Mouse (Mus musculus): Measurements from ENCODE around the gene Slc2a10.
A peak's percentile ranks its signal among the peaks of the same experiment; 100 is the strongest.

The Slc2a10 gene

GRCm38 (mm10) chr2:165503259-165504203, at the start of gene Slc2a10:
TSS of gene Slc2a10 (plus strand) at chr2:165503787.
- no peaks in the 10 kb centered on the region for H3K27me3 ChIP-seq (ENCODE audit: control insufficient read depth, insufficient read depth, low read length, poor library complexity, severe bottlenecking)
- H3K36me3 ChIP-seq (ENCODE audit: control insufficient read depth, insufficient read depth, low read length, poor library complexity, severe bottlenecking): no peaks in the 10 kb centered on the region
- DNase-seq (ENCODE audit: low read depth, low spot score): no peak

DNA sequence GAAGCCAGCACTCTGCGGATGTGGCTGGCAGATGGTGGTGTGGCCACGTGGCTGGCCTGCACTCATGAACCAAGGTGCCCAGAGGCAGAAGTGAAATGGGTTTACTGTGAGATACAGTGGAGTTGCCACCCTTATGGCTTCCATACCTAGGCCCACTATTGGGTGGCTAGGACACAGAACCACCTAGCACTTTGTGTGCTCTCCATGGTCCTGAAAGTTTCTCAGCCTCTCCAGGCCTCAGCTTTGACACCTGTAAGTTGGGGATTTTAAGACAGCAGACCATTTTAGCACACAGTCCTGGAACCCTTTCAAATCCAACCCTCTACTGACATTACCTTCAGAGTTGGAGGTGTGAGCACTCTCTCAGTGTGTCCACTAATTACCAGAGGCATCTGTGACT, 46.9 kb upstream of the Slc2a10 start:
- H3K36me3 ChIP-seq (ENCODE audit: control insufficient read depth, insufficient read depth, low read length, poor library complexity, severe bottlenecking): no peaks in the 10 kb centered on the region
- no peaks in the 10 kb centered on the region for H3K27me3 ChIP-seq (ENCODE audit: control insufficient read depth, insufficient read depth, low read length, poor library complexity, severe bottlenecking)
- peak; percentile 18 for DNase-seq (ENCODE audit: low read depth, low spot score)

GRCm38 (mm10) chr2:165458189-165458588, 45.4 kb upstream of the Slc2a10 start:
- DNase-seq (ENCODE audit: low read depth, low spot score): no peak
- no peaks in the 10 kb centered on the region for H3K27me3 ChIP-seq (ENCODE audit: control insufficient read depth, insufficient read depth, low read length, poor library complexity, severe bottlenecking)
- H3K36me3 ChIP-seq (ENCODE audit: control insufficient read depth, insufficient read depth, low read length, poor library complexity, severe bottlenecking): no peaks in the 10 kb centered on the region

DNA sequence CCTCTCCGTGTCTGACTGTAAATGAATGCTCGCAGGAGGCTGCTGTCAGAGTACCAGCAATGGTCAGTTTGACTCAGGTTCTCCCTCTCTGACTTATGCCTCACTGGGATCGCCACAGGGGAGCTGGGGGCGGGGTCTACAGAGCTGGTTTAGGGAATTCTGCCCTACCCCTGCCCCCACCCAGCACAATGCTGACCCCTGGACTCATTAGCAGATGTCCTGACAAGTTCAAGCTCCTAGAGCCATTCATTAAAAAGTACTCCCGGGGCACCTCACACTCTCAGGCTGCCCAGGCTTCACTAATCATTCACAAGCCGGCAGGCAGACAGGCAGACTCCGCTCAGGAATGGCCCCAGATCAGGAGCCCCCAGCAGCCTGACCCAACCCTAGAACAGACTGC, 43.9 kb upstream of the Slc2a10 start:
- Histone ChIP-seq H3K27me3 (ENCODE audit: control insufficient read depth, insufficient read depth, low read length, poor library complexity, severe bottlenecking) (no peaks in the 10 kb centered on the region), H3K36me3 (ENCODE audit: control insufficient read depth, insufficient read depth, low read length, poor library complexity, severe bottlenecking) (no peaks in the 10 kb centered on the region)
- no peak for DNase-seq (ENCODE audit: low read depth, low spot score)

- no peak for DNase-seq (ENCODE audit: low read depth, low spot score)
- H3K36me3 ChIP-seq (ENCODE audit: control insufficient read depth, insufficient read depth, low read length, poor library complexity, severe bottlenecking): no peaks in the 10 kb centered on the region
- no peaks in the 10 kb centered on the region for H3K27me3 ChIP-seq (ENCODE audit: control insufficient read depth, insufficient read depth, low read length, poor library complexity, severe bottlenecking)
Measured at GRCm38 (mm10) chr2:165467824-165468452, 35.6 kb upstream of the Slc2a10 start.

DNA sequence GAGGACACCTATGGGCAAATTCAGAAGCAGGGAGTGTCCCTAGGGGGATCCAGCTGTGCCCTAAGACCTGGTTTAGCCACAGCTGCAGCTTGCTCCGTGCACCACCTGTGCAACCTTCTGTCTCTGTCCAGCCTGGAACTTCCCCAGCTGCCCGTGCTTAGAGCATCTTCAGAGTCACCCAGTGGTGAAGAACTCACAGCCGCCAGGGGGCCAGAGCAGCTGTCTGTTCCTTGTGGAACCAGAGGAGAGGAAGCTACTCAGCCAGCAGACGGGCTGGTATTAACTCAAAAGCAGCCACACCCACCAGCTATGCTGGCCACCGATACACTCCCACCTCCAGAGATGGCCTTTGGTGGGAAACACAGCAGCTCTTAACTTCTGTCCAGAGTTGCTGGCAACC, 33.4 kb upstream of the Slc2a10 start:
- no peaks in the 10 kb centered on the region for H3K27me3 ChIP-seq (ENCODE audit: control insufficient read depth, insufficient read depth, low read length, poor library complexity, severe bottlenecking)
- DNase-seq (ENCODE audit: low read depth, low spot score): peak; percentile 15
- no peaks in the 10 kb centered on the region for H3K36me3 ChIP-seq (ENCODE audit: control insufficient read depth, insufficient read depth, low read length, poor library complexity, severe bottlenecking)

GRCm38 (mm10) chr2:165471943-165472342, 31.6 kb upstream of the Slc2a10 start:
- no peaks in the 10 kb centered on the region for H3K36me3 ChIP-seq (ENCODE audit: control insufficient read depth, insufficient read depth, low read length, poor library complexity, severe bottlenecking)
- DNase-seq (ENCODE audit: low read depth, low spot score): no peak

GRCm38 (mm10) chr2:165473003-165473402, 30.6 kb upstream of the Slc2a10 start, which contains the start of gene Slc13a3:
TSS of gene Slc13a3 (minus strand) at chr2:165473230.
- no peak for DNase-seq (ENCODE audit: low read depth, low spot score)
- Histone ChIP-seq H3K36me3 (ENCODE audit: control insufficient read depth, insufficient read depth, low read length, poor library complexity, severe bottlenecking) (no peaks in the 10 kb centered on the region), H3K27me3 (ENCODE audit: control insufficient read depth, insufficient read depth, low read length, poor library complexity, severe bottlenecking) (no peaks in the 10 kb centered on the region)

More at GRCm38 (mm10) chr2:165471943-165472342, 31.6 kb upstream of the Slc2a10 start:
- no peaks in the 10 kb centered on the region for H3K27me3 ChIP-seq (ENCODE audit: control insufficient read depth, insufficient read depth, low read length, poor library complexity, severe bottlenecking)

DNA sequence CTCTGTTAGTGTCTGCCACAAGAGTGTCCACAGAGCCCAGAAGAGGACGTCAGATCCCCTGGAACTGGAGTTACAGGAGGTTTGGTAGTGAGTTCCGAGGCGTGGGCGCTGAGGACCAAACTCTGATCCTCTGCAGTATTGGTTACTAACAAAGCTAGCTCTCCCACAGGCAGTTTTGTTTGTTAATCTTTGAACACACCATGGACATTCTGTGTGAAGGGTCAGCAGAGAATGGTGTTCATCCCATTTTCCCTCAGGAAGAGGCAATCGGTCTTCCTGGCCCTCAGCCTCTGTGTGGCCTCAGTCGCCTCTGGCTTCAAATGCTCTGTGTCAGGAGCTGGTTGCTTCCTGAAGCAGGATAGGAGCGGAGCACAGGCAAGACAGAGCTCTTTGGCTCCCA, 28.2 kb upstream of the Slc2a10 start:
- Histone ChIP-seq H3K36me3 (ENCODE audit: control insufficient read depth, insufficient read depth, low read length, poor library complexity, severe bottlenecking) (no peaks in the 10 kb centered on the region), H3K27me3 (ENCODE audit: control insufficient read depth, insufficient read depth, low read length, poor library complexity, severe bottlenecking) (no peaks in the 10 kb centered on the region)
- DNase-seq (ENCODE audit: low read depth, low spot score): no peak

DNA sequence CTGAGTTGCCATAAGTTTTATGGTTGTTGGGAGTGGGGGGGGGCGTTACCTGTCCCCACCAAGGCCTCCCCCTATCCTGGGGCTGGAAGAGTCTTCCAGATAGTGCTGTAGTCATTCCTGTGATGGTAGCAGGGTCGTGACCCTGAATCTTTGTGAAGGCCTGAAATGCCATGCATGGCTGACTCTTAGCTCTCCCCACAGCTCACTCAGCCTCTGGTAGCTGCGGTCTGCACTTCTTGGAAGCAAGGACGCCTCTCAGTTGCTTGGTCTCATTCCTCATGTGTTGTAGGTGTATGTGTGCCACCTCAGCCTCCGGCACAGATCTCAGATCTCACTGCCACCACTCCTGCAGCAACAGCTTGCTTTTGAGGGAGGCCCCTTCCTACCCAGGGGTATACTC, 27.7 kb upstream of the Slc2a10 start:
- no peaks in the 10 kb centered on the region for H3K27me3 ChIP-seq (ENCODE audit: control insufficient read depth, insufficient read depth, low read length, poor library complexity, severe bottlenecking)
- H3K36me3 ChIP-seq (ENCODE audit: control insufficient read depth, insufficient read depth, low read length, poor library complexity, severe bottlenecking): no peaks in the 10 kb centered on the region
- no peak for DNase-seq (ENCODE audit: low read depth, low spot score)

GRCm38 (mm10) chr2:165482003-165482402, 21.6 kb upstream of the Slc2a10 start:
- Histone ChIP-seq H3K36me3 (ENCODE audit: control insufficient read depth, insufficient read depth, low read length, poor library complexity, severe bottlenecking) (no peaks in the 10 kb centered on the region), H3K27me3 (ENCODE audit: control insufficient read depth, insufficient read depth, low read length, poor library complexity, severe bottlenecking) (no peaks in the 10 kb centered on the region)
- DNase-seq (ENCODE audit: low read depth, low spot score): no peak

- no peaks in the 10 kb centered on the region for H3K36me3 ChIP-seq (ENCODE audit: control insufficient read depth, insufficient read depth, low read length, poor library complexity, severe bottlenecking)
- DNase-seq (ENCODE audit: low read depth, low spot score): no peak
- H3K27me3 ChIP-seq (ENCODE audit: control insufficient read depth, insufficient read depth, low read length, poor library complexity, severe bottlenecking): no peaks in the 10 kb centered on the region
Measured at GRCm38 (mm10) chr2:165484152-165484551, 19.4 kb upstream of the Slc2a10 start.

DNA sequence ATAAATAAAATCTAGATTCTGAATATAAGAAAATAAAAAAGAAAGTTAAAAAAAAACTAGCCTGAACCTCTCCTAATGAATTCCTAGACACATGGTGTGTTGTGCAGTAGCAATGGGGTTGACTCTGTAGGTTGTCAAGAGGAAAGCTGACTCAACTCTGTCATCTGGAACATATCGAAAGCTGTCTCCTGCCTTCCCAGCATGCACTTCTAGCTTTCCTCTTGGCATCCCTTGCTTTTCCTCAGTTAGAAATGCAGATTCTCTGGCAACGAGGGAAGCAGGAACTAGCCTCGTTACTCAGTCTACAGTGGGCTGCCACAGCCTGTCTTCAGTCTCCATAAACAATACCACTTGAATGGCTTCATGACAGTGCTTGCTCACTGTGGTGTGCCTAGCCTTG, 17.8 kb upstream of the Slc2a10 start:
- DNase-seq (ENCODE audit: low read depth, low spot score): no peak
- peaks cover 6% of the 10 kb centered on the region; the same call in 1 of the 2 replicates for H3K36me3 ChIP-seq (ENCODE audit: control insufficient read depth, insufficient read depth, low read length, poor library complexity, severe bottlenecking)
- H3K27me3 ChIP-seq (ENCODE audit: control insufficient read depth, insufficient read depth, low read length, poor library complexity, severe bottlenecking): no peaks in the 10 kb centered on the region

DNA sequence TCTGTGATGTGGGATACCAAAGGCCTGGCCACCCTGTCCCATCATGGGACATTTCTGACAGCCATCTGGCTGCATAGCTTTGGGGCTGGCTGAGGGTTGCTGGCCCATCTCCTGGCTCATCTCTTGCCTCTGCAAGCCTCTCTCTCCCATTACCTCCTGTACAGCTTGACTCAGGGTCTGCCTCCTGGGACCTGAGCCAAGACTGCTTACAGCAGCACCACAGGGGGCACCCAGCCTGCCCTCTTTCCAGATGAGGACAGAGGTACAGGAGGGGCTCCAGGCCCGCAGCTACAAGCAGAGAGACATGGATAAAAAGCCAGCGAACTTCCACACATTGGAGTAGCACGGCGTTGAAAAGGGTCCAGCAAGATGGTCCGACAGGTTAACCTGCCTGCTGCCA, 17.2 kb upstream of the Slc2a10 start:
- no peaks in the 10 kb centered on the region for H3K27me3 ChIP-seq (ENCODE audit: control insufficient read depth, insufficient read depth, low read length, poor library complexity, severe bottlenecking)
- no peak for DNase-seq (ENCODE audit: low read depth, low spot score)
- peaks cover 6% of the 10 kb centered on the region; the same call in 1 of the 2 replicates for H3K36me3 ChIP-seq (ENCODE audit: control insufficient read depth, insufficient read depth, low read length, poor library complexity, severe bottlenecking)

DNA sequence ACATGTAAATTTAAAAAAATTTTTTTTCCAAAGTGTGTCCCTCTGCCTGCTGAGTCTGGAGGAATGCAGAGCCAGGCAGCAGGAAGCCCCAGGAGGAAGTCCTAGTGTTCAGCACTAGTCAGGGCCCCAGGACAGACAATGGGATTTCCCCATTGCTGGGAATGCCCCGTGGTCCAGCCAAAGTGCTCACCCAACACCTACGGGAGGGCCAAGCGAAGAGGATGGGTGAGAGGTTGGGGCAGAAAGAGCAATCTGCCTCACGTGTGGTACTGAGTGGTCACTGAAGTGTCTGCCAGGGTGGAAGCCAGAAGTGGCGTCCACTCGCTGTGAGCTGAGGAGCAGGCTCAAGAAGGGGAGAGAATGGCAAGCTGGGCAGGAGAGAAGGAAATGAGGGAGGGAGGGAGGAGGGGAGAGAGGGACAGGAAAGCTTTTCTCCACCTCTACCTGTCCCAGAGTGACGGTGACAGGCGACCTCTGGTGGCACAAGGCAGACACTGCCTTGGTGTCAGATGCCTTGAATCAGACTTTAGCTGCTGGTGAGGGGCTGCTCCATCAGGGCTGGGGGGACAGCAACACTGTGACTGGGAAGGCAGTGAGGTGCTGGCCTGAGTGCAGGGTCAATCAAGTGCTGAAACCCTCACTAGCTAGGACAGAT, 16.6 kb upstream of the Slc2a10 start:
- H3K27me3 ChIP-seq (ENCODE audit: control insufficient read depth, insufficient read depth, low read length, poor library complexity, severe bottlenecking): no peaks in the 10 kb centered on the region
- peaks cover 6% of the 10 kb centered on the region; the same call in 1 of the 2 replicates for H3K36me3 ChIP-seq (ENCODE audit: control insufficient read depth, insufficient read depth, low read length, poor library complexity, severe bottlenecking)
- DNase-seq (ENCODE audit: low read depth, low spot score): peak; percentile 61

Measured in splenic B cell, adult 2 months (primary cell).